Comparison of ENCODE assay signal across 40 mouse cellular contexts in the genomic region with DNA sequence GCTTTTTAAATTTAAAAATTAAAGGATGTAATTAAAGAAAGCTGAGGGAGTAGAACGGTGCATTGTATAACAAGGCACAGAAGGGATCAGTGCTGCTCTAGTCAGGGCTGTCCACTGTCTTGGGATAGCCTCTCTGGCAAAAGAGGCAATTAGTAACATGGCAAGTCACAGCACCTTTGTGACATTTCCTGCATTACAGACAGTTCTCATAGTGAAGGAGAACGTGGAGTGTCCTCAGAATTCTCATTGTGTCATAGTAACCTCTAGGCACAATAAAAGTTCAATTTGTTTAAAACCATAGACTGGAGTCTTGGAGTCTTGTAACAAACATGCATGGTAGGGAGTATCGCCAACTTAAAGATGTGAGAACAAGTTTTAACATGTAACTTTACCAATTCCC. TPM values are rescaled to one million over a fixed set of nuclear protein-coding genes. Genes with fewer than 3 reads are reported as not detected.
"Had no signal": no experiment of that assay in that cellular context is flagged by ENCODE, and none has a peak within 500 bp of the region (broad histone marks: within the 10 kb centered on the region; RNA-seq: fewer than 3 reads in every experiment).

Gene Lpcat2b, plus strand, starts transcription at position 301 of the 400 bp plus-strand sequence.

- H3K9ac ChIP-seq: limb, embryonic 12.5 days; limb, embryonic 13.5 days; limb, embryonic 15.5 days; liver, embryonic 12.5 days; liver, embryonic 13.5 days; liver, embryonic 14.5 days; liver, embryonic 15.5 days; liver, postnatal 0 days; lung, embryonic 14.5 days; lung, embryonic 15.5 days; midbrain, embryonic 12.5 days; midbrain, embryonic 13.5 days; midbrain, embryonic 15.5 days had no signal

- H3K27me3 ChIP-seq: lung, embryonic 15.5 days; midbrain, embryonic 12.5 days; midbrain, embryonic 13.5 days; midbrain, embryonic 15.5 days had no signal

- H3K36me3 ChIP-seq: limb, embryonic 10.5 days; limb, embryonic 12.5 days; limb, embryonic 13.5 days; limb, embryonic 15.5 days; liver, embryonic 12.5 days; liver, embryonic 13.5 days; liver, embryonic 15.5 days; lung, embryonic 15.5 days; midbrain, embryonic 10.5 days; midbrain, embryonic 12.5 days; midbrain, embryonic 13.5 days; midbrain, embryonic 15.5 days had no signal

- H3K4me1 ChIP-seq: limb, embryonic 10.5 days; limb, embryonic 12.5 days; limb, embryonic 13.5 days; limb, embryonic 15.5 days; lung, embryonic 15.5 days; midbrain, embryonic 10.5 days; midbrain, embryonic 12.5 days; midbrain, embryonic 13.5 days; midbrain, embryonic 15.5 days had no signal

- H3K27ac ChIP-seq: left cerebral cortex, adult 2 months; limb, embryonic 10.5 days; limb, embryonic 12.5 days; limb, embryonic 13.5 days; limb, embryonic 15.5 days; liver, embryonic 12.5 days; liver, embryonic 13.5 days; liver, embryonic 14.5 days; liver, embryonic 15.5 days; lung, embryonic 15.5 days; macrophage; midbrain, embryonic 10.5 days; midbrain, embryonic 12.5 days; midbrain, embryonic 13.5 days; midbrain, embryonic 15.5 days had no signal

- H3K4me2 ChIP-seq: limb, embryonic 12.5 days; limb, embryonic 13.5 days; limb, embryonic 15.5 days; liver, embryonic 11.5 days; liver, embryonic 12.5 days; liver, embryonic 13.5 days; liver, embryonic 15.5 days; lung, embryonic 14.5 days; lung, embryonic 15.5 days; midbrain, embryonic 11.5 days; midbrain, embryonic 12.5 days; midbrain, embryonic 13.5 days; midbrain, embryonic 15.5 days had no signal

- ATAC-seq: liver, embryonic 12.5 days; liver, postnatal 0 days; lung, postnatal 0 days; midbrain, embryonic 13.5 days; midbrain, embryonic 15.5 days; midbrain, embryonic 16.5 days had no signal

- H3K4me3 ChIP-seq: left cerebral cortex, adult 2 months; limb, embryonic 10.5 days; limb, embryonic 12.5 days; limb, embryonic 13.5 days; limb, embryonic 15.5 days; liver, embryonic 12.5 days; liver, embryonic 13.5 days; liver, embryonic 15.5 days; lung, embryonic 15.5 days; midbrain, embryonic 10.5 days; midbrain, embryonic 12.5 days; midbrain, embryonic 13.5 days; midbrain, embryonic 15.5 days had no signal

- H3K9me3 ChIP-seq: limb, embryonic 10.5 days; limb, embryonic 12.5 days; limb, embryonic 13.5 days; limb, embryonic 15.5 days; liver, embryonic 12.5 days; liver, embryonic 13.5 days; liver, embryonic 15.5 days; lung, embryonic 15.5 days; midbrain, embryonic 10.5 days; midbrain, embryonic 12.5 days; midbrain, embryonic 13.5 days; midbrain, embryonic 15.5 days had no signal

- DNase-seq: left cerebral cortex, postnatal 4 days; liver; liver, embryonic 13.5 days; liver, postnatal 0 days; lung, adult 18-20 months; lung, adult 2 months; lung, embryonic 14.5 days; lung, postnatal 10 days; lung, postnatal 14 days; lung, postnatal 36 days; lung, postnatal 4 days; midbrain, embryonic 14.5 days had no signal

RNA-seq across cellular contexts. Expression of gene Lpcat2b, which starts in this region (rescaled TPM):
- total RNA-seq: left cerebral cortex, postnatal 4 days; liver, adult 2 months; megakaryocyte progenitor cell, adult 5-6 weeks; megakaryocyte-erythroid progenitor cell, adult 5-6 weeks; midbrain, postnatal 0 days; monocyte, adult 5-6 weeks had no signal
- polyA plus RNA-seq: limb, embryonic 10.5 days; limb, embryonic 11.5 days; limb, embryonic 12.5 days; limb, embryonic 13.5 days; limb, embryonic 14.5 days; limb, embryonic 15.5 days; liver, adult 2 months; liver, embryonic 11.5 days; liver, embryonic 12.5 days; liver, embryonic 13.5 days; liver, embryonic 14.5 days; liver, embryonic 15.5 days; liver, embryonic 16.5 days; liver, postnatal 0 days; lung, embryonic 14.5 days; lung, embryonic 15.5 days; lung, embryonic 16.5 days; lung, postnatal 0 days; macrophage; midbrain, embryonic 10.5 days; midbrain, embryonic 11.5 days; midbrain, embryonic 12.5 days; midbrain, embryonic 13.5 days; midbrain, embryonic 14.5 days; midbrain, embryonic 15.5 days; midbrain, embryonic 16.5 days; midbrain, postnatal 0 days; neural tube, embryonic 11.5 days had no signal
